Mouse (Mus musculus): ENCODE data around the gene Ndufc2.

DNA sequence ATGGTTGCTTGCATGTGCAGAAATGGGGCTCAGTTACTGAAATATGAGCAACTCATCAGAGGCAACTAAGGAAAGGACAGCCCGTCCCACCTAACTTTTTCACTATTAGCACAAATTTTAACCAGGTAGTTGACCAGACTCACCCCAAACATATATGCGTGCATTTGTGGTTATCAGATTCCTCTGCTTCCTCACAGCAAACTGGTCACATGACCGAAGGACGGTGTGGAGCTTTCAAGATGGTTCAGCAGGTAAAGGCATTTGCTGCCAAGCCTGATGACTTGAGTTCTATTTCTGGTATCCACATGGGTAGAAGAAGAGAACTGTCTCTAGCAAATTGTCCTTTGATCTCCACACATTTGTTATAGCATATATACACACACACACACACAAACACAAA, 41.5 kb upstream of the Ndufc2 start:
- TF ChIP-seq GATA1 (IDR thresholded peaks at IDR 0.05; ENCODE audit: low read length) (no peak), TAL1 (IDR thresholded peaks at IDR 0.05; ENCODE audit: low read length) (no peak)
